Mouse (Mus musculus) lung, postnatal 36 days (tissue): ENCODE measurements around the gene Scg3.
"Not testable (repeated sequence)": the region's sequence is repeated elsewhere in the genome, so short reads cannot be mapped to it uniquely, and the experiment has no call there.

Experiments used
- DNase-seq: peaks from one replicate; pipeline ENCODE4 v3.0.0; 2022; ENCODE audit warnings: mixed read lengths

Scg3 gene

GRCm38 (mm10) chr9:75625556-75626307 is 58.1 kb downstream of the Scg3 start, which contains the start of gene Lysmd2:
Gene Lysmd2 (plus strand): TSS chr9:75625741.
- DNase-seq = peak; percentile 67

- no peak for DNase-seq
Measured at GRCm38 (mm10) chr9:75624983-75625555, 58.8 kb downstream of the Scg3 start.

- DNase-seq = no peak
Measured at GRCm38 (mm10) chr9:75621428-75621827, 62.4 kb downstream of the Scg3 start.

GRCm38 (mm10) chr9:75619761-75620160 is 64.1 kb downstream of the Scg3 start:
- DNase-seq = not testable (repeated sequence)

- DNase-seq = no peak
Measured at GRCm38 (mm10) chr9:75618836-75619400, 64.9 kb downstream of the Scg3 start.

GRCm38 (mm10) chr9:75616560-75616959 is 67.3 kb downstream of the Scg3 start:
- DNase-seq = no peak

- peak; percentile 8 for DNase-seq
Measured at GRCm38 (mm10) chr9:75610571-75611493, 73.0 kb downstream of the Scg3 start, which contains the start of gene Tmod2. Gene Tmod2 (minus strand): TSS chr9:75611325.

GRCm38 (mm10) chr9:75609965-75610364 is 73.9 kb downstream of the Scg3 start:
- no peak for DNase-seq

- no peak for DNase-seq
Measured at GRCm38 (mm10) chr9:75609505-75609904, 74.4 kb downstream of the Scg3 start.

GRCm38 (mm10) chr9:75607496-75607895 is 76.4 kb downstream of the Scg3 start:
- no peak for DNase-seq

- DNase-seq = no peak
Measured at GRCm38 (mm10) chr9:75601510-75601909, 82.3 kb downstream of the Scg3 start.

GRCm38 (mm10) chr9:75600166-75600934 is 83.5 kb downstream of the Scg3 start:
- peak; percentile 41 for DNase-seq

GRCm38 (mm10) chr9:75599191-75599841 is 84.5 kb downstream of the Scg3 start:
- peak; percentile 24 for DNase-seq

GRCm38 (mm10) chr9:75597596-75597995 is 86.3 kb downstream of the Scg3 start:
- DNase-seq = no peak

GRCm38 (mm10) chr9:75597036-75597435 is 86.8 kb downstream of the Scg3 start:
- DNase-seq = no peak

- DNase-seq = no peak
Measured at GRCm38 (mm10) chr9:75593481-75593880, 90.4 kb downstream of the Scg3 start.
